Mouse (Mus musculus) C2C12 (cell line): ENCODE results near the gene Mospd3.

Experiments used
- CEBPB ChIP-seq: IDR thresholded peaks from one replicate; pipeline ENCODE4 v1.6.1; 2011; ENCODE audit warnings: low read depth, mild to moderate bottlenecking, control low read depth, moderate library complexity
- CTCF ChIP-seq: IDR thresholded peaks from one replicate; pipeline ENCODE4 v1.5.1; 2011; ENCODE audit not compliant: control insufficient read depth, insufficient read depth, insufficient read length
- MAX ChIP-seq: IDR thresholded peaks from one replicate; pipeline ENCODE4 v1.6.1; 2011; ENCODE audit warnings: mild to moderate bottlenecking, control low read depth

DNA sequence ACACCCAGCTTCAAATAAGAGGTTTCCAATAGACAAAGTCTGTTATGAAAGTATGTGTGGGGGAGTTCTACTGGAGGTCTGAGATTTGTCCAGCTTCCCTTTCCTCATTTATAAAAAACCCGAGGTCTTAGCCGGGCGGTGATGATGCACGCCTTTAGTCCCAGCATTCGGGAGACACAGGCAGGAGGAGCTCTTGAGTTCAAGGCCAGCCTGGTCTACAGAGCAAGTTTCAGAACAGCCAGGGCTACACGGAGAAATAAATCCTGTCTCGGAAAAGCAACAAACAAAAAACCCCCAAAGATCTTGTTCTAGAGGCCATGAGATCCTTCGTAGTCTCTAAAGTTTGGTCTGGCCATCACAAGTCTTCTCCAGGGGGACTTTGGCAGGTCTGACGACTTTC is 27.1 kb upstream of the Mospd3 start:
- TF ChIP-seq CTCF (no peak), MAX (no peak), CEBPB (no peak)
